Mouse (Mus musculus) embryonic facial prominence, embryonic 15.5 days (tissue): ENCODE measurements at regions not wholly inside any gene's neighbourhood (a gene's known extent, or its start where the extent isn't known, plus 50 kb on each side); places are given as distances from the start of the nearest gene placed in this dataset.

Experiments
- ATAC-seq: fragments of 200-750 bp; cut with Nextera tagmentation; 2 replicates; pipeline ENCODE4 v1.8.0; 2017; ENCODE audit warnings: low read depth, moderate TSS enrichment; ENCODE audit not compliant: insufficient number of reproducible peaks, low FRiP score, low TSS enrichment
- H3K27ac ChIP-seq: fragments of 300-500 bp; sonication (generic); replicated peaks from 2 replicates; pipeline ENCODE4 v1.5.1; 2015; ENCODE audit warnings: mild to moderate bottlenecking, inconsistent platforms
- H3K27me3 ChIP-seq: fragments of 300-500 bp; sonication (generic); 2 replicates; pipeline ENCODE4 v1.6.1; 2015; ENCODE audit warnings: inconsistent platforms
- H3K36me3 ChIP-seq: fragments of 300-500 bp; sonication (generic); 2 replicates; pipeline ENCODE4 v1.6.1; 2015; ENCODE audit warnings: mild to moderate bottlenecking, inconsistent platforms
- H3K4me1 ChIP-seq: fragments of 300-500 bp; sonication (generic); 2 replicates; pipeline ENCODE4 v1.6.1; 2015; ENCODE audit warnings: inconsistent platforms
- H3K4me2 ChIP-seq: fragments of 300-500 bp; sonication (generic); replicated peaks from 2 replicates; pipeline ENCODE4 v1.6.1; 2015; ENCODE audit warnings: mild to moderate bottlenecking, inconsistent platforms
- H3K4me3 ChIP-seq: fragments of 300-500 bp; sonication (generic); replicated peaks from 2 replicates; pipeline ENCODE4 v1.5.1; 2015; ENCODE audit warnings: mild to moderate bottlenecking, inconsistent platforms
- H3K9ac ChIP-seq: fragments of 300-500 bp; sonication (generic); 2 replicates; pipeline ENCODE4 v1.6.1; 2015; ENCODE audit warnings: inconsistent platforms
- H3K9me3 ChIP-seq: fragments of 300-500 bp; sonication (generic); replicated peaks from 2 replicates; pipeline ENCODE4 v1.6.1; 2016; ENCODE audit warnings: inconsistent platforms
- WGBS: fragments of 180-500 bp; shearing (Covaris S2); methylation state at CpG from one replicate; pipeline ENCODE4 v1.1.7; 2015; 5-methylcytosine and 5-hydroxymethylcytosine counted together

DNA sequence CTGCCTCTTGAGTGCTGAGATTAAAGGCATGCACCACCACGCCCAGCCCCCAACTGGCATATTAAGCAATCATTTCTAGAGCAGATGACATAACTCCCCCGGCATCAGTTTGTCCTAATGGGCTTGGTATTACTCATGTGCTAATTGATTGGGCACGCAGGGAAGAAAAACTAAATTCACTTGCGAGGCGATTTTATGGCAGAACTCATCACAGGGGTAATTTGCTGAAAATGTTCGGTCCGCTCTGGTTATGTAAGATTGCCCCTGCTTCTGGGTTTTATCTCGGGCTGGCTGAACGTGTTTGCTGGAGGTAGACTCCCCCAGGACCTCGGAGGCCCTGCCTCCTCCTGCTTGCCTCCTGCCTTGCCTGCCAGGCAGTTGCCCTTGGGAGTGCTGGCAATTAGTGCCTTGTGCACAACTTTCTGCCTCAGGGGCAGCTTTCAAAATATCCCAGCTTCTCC lies 251.2 kb upstream of the Tle3 start:
- no peak overlapping the region for H3K27ac ChIP-seq
- no peak overlapping the region for H3K4me2 ChIP-seq
- H3K27me3 ChIP-seq: peaks cover 33% of the 10 kb centered on the region
- ATAC-seq: no peak
- no peak overlapping the region for H3K4me3 ChIP-seq
- H3K9ac ChIP-seq: no peak overlapping the region
- H3K36me3 ChIP-seq: no peaks in the 10 kb centered on the region
- H3K4me1 ChIP-seq: peaks cover 10% of the 10 kb centered on the region
- no peaks in the 10 kb centered on the region for H3K9me3 ChIP-seq
- WGBS: 34% methylated on average over 10 of the region's 10 CpGs

DNA sequence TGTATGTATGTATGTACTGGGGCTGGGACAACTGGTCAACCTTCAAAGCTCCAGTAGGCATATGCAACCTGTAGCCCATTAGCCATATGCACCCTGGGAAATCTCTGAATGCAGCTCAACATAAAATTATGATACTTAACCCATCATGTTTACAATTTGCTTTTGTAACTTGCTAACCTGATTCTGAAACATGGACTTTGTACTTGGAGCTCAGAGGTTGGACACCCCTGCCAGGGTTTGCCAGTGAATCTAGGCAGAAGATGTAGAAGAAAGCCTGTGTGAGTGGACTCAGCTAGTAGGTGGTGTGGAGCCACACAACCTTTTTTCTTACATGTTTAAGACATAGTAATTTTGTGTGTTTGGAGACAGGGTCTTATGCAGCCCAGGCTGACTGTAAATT lies 248.7 kb upstream of the Tle3 start:
- no peaks in the 10 kb centered on the region for H3K36me3 ChIP-seq
- H3K9me3 ChIP-seq: no peaks in the 10 kb centered on the region
- peaks cover 20% of the 10 kb centered on the region for H3K27me3 ChIP-seq
- H3K4me1 ChIP-seq: peaks cover 10% of the 10 kb centered on the region
- H3K9ac ChIP-seq: no peak overlapping the region
- H3K4me2 ChIP-seq: no peak overlapping the region
- H3K27ac ChIP-seq: no peak overlapping the region
- ATAC-seq: no peak
- no peak overlapping the region for H3K4me3 ChIP-seq

DNA sequence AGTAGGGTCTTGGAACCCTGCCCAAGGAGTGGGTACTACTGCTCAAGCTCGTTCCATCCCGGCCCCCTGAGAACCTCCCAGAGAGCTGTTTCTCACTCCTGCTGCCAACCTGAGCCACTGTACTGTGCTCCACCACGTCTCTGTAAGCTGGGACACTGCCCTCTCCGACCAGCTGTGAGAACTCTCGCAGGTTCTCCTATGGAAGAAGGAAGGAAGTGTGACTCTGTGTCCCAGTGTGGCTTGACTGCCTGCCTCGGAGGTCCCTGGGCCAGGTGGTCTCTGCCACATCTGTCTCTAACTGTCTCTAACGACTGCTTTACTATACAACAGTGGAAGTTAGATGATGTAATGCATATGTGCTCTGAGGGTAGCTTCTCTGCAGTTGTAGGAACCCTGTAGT lies 246.4 kb upstream of the Tle3 start:
- Histone ChIP-seq H3K4me3 (no peak overlapping the region), H3K4me2 (no peak overlapping the region), H3K27ac (no peak overlapping the region), H3K4me1 (peaks cover 8% of the 10 kb centered on the region), H3K9ac (no peak overlapping the region), H3K27me3 (peaks cover 21% of the 10 kb centered on the region), H3K9me3 (no peaks in the 10 kb centered on the region), H3K36me3 (no peaks in the 10 kb centered on the region)
- no peak for ATAC-seq
- WGBS: 44% methylated on average over 7 of the region's 7 CpGs

DNA sequence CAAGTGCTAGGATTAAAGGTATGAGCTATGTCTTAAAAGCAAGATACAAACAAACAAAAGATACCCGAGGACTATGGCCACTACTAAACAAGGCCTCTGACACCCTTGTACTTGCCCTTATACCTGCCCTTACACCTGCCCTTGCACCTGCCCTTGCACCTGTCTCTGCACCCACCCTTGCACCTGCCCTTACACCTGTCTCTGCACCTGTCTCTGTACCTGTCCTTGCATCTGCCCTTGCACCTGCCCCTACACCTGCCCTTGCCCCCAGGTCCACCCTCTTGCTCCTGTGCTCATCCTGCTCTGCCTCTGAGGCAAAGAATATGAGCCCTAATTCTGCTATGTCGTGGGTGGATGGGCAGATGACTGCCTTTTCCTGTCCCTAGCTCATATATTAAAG lies 244.1 kb upstream of the Tle3 start:
- H3K27me3 ChIP-seq: peaks cover 21% of the 10 kb centered on the region
- H3K9me3 ChIP-seq: no peaks in the 10 kb centered on the region
- no peaks in the 10 kb centered on the region for H3K36me3 ChIP-seq
- WGBS: 77% methylated on average over 2 of the region's 2 CpGs
- H3K9ac ChIP-seq: no peak overlapping the region
- H3K4me3 ChIP-seq: no peak overlapping the region
- H3K4me2 ChIP-seq: no peak overlapping the region
- no peak overlapping the region for H3K27ac ChIP-seq
- no peak for ATAC-seq
- H3K4me1 ChIP-seq: no peaks in the 10 kb centered on the region; the same call in 1 of the 2 replicates

DNA sequence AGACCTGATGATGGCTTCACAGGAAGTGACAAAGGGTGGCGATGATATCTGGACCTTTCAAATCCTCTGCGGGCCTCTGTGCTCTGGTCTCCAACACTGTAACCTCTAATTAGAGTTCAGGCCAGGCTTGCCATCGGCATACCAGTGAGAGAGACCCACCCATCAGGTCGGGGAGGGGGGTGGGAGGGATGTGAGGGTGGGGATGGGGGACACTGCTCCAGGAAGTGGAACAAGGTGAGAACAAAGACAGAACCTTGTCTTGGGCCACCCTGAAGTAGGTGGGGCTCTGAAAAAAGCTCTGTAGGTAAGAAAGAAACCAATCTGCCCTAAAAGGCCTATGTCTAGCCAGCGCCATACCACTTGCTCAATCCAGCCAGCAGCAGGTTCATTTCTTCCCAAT lies 243.0 kb upstream of the Tle3 start:
- Histone ChIP-seq H3K9ac (no peak overlapping the region), H3K9me3 (no peaks in the 10 kb centered on the region), H3K4me2 (no peak overlapping the region), H3K4me3 (no peak overlapping the region), H3K27me3 (peaks cover 19% of the 10 kb centered on the region), H3K27ac (no peak overlapping the region), H3K4me1 (no peaks in the 10 kb centered on the region; the same call in 1 of the 2 replicates), H3K36me3 (no peaks in the 10 kb centered on the region)
- ATAC-seq: no peak
- 67% methylated on average over 5 of the region's 5 CpGs for WGBS

DNA sequence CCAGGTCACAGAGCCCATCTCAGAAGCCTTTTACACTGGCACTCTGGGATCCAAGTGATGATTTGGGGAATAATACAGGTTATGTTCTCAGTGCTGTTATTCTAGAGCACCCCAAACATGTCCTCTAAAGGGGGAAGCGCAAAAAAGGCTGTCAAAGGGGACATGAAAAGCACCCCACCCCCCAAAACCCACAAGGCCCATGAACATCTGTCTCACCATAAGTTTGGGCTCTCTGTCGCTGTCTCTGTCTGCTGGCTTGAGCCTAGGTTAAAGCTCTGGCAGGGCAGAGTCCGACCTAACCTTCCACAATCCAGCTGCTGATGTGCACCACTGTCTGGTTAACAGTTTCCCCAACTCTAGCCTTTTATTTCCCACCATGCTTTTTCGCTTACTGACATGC lies 241.3 kb upstream of the Tle3 start:
- Histone ChIP-seq H3K4me3 (no peak overlapping the region), H3K27me3 (peaks cover 21% of the 10 kb centered on the region), H3K4me1 (peaks cover 7% of the 10 kb centered on the region), H3K9me3 (no peaks in the 10 kb centered on the region), H3K36me3 (no peaks in the 10 kb centered on the region), H3K9ac (no peak overlapping the region), H3K4me2 (no peak overlapping the region), H3K27ac (no peak overlapping the region)
- no peak for ATAC-seq
- WGBS: 81% methylated on average over 4 of the region's 4 CpGs

DNA sequence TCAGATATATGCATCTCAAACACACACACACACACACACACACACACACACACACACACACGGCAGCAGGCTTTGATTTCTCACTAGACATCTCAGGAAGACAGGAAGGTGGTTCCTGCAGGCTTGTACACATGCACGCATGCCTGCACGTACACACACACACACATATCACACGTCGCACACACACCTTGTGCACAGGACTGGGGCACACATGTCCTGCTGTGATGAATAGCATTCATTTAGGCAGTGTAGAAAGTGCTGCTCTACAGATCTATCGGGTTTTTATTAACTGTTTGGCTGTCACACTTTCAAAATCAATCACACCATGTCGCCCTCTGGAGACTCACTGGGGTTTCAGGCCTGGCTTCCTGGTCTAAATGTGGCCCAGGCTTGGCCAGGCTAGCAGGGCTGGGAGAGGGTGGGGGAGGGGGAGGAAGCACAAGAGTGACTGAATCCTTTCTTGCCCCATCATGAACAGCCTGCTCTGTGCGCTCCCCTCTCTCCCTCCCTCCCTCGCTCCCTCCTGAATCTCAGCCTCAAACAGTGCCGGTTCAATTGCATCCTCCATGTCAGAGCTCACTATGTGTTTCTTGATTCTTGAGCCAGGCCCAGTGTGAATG lies 236.8 kb upstream of the Tle3 start:
- peaks cover 10% of the 10 kb centered on the region for H3K4me1 ChIP-seq
- H3K36me3 ChIP-seq: no peaks in the 10 kb centered on the region
- H3K4me3 ChIP-seq: no peak overlapping the region
- H3K27me3 ChIP-seq: peaks cover 15% of the 10 kb centered on the region
- H3K9ac ChIP-seq: no peak overlapping the region
- no peak overlapping the region for H3K4me2 ChIP-seq
- 51% methylated on average over 10 of the region's 10 CpGs for WGBS
- no peak overlapping the region for H3K27ac ChIP-seq
- no peak for ATAC-seq
- no peaks in the 10 kb centered on the region for H3K9me3 ChIP-seq

DNA sequence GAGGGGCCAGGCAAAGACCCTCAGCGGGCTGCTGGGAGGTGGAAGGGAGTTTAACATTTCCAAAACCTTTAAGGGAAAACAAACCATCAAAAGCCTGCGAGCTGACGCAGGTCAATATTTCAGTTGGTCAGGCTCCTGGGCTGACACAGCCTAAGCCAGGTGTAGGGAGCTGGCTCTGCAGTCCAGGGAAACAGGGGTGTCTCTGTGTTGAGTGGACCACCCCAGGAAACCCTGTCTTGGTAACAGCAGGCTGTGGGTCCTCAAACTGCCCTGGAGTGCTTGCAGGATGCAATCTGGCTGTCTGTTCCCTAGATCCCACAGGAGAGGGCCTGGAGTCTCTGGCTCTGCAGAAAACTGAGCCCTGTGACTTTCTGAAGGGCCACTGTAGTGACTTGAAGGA lies 236.2 kb upstream of the Tle3 start:
- Histone ChIP-seq H3K9me3 (no peaks in the 10 kb centered on the region), H3K9ac (no peak overlapping the region), H3K4me3 (no peak overlapping the region), H3K27ac (no peak overlapping the region), H3K27me3 (peaks cover 10% of the 10 kb centered on the region), H3K4me2 (no peak overlapping the region), H3K4me1 (peaks cover 10% of the 10 kb centered on the region), H3K36me3 (no peaks in the 10 kb centered on the region)
- ATAC-seq: no peak
- WGBS: 50% methylated on average over 3 of the region's 3 CpGs

DNA sequence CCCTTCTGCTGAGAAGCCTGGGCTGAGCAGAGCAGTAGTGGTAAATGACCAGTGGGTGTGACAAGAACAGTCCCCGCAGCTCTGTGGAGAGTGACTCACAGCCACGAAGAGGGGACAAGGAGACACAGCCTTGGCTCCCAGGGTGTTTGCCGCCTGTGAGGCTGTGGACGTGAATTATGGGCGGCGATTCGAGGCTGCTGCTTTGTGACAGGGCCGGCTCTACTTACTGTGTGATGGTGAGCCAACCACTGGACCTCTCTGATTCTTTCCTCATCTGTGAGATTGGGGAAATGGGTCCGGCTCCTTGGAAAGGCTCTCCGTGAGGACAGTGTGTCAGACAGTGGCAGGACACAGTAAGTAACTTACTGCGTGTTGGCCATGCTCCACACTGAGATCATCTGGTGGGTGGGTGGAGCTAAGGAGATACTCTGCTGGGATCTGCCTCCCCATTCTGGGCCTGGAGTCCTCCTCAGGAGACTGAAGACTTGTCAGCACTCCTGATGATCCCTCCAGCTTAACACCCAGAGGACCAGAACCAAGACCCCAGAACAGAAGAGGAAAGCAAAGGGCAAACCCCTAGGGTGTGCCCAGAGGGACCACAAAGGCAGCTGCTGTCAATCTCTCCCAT lies 233.3 kb upstream of the Tle3 start:
- H3K9me3 ChIP-seq: no peaks in the 10 kb centered on the region
- H3K9ac ChIP-seq: no peak overlapping the region
- ATAC-seq: no peak
- no peaks in the 10 kb centered on the region for H3K36me3 ChIP-seq
- H3K27me3 ChIP-seq: peaks cover 4% of the 10 kb centered on the region
- 67% methylated on average over 11 of the region's 11 CpGs for WGBS
- H3K4me2 ChIP-seq: no peak overlapping the region
- H3K27ac ChIP-seq: no peak overlapping the region
- no peak overlapping the region for H3K4me3 ChIP-seq
- peaks cover 10% of the 10 kb centered on the region for H3K4me1 ChIP-seq

DNA sequence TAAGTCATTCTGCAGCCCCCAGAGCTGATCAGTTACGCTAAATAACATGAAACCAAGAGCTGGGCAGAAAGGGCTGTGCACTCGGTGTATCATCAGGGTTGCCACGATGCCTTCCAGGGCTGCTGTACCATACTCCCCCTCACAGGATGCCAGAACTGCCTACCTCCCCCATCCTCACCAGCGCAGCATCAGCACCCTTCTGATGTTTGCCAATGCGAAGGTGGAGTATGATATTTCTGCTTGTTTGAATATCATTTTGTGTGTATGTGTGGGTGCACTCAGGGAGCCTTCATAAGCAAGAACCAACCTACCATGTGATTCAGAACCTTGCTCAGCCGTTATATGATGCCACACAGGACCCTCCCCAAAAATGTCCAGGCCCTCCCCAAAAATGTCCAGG lies 229.1 kb upstream of the Tle3 start:
- Histone ChIP-seq H3K4me1 (no peaks in the 10 kb centered on the region), H3K27ac (no peak overlapping the region), H3K9ac (no peak overlapping the region), H3K27me3 (peaks cover 19% of the 10 kb centered on the region), H3K9me3 (no peaks in the 10 kb centered on the region), H3K4me3 (no peak overlapping the region), H3K4me2 (no peak overlapping the region), H3K36me3 (no peaks in the 10 kb centered on the region)
- ATAC-seq: no peak
- 83% methylated on average over 6 of the region's 6 CpGs for WGBS

DNA sequence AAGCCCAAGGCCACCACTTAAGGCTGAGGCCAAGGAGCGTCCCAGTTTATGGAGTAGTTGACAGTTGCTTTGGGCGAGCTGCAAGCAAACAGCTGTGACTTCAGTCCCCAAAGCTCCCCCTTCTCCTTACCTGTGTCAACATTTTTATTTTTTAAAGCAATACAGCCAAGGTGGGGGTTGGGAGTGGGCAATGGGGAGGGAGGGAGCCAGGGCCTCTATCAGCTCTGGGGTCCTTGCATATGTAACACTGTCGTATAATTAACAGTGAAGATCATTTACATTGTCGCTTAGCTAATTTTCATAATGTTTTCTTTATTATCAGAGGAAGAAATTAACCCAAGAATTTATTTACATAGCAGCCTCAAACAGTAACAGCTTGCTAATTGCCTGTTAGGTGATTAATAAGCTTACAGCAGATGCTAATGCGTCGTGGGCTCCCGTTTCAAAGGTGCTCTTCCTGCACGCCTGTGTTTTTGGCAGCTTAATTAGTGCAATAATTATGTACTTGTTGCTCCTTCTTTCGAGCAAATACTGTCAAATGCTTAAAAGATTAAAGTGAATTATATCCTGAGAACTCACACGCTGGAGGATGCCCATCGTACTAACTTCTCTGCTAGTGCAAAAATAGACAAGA lies 227.4 kb upstream of the Tle3 start:
- H3K4me2 ChIP-seq: no peak overlapping the region
- H3K4me3 ChIP-seq: no peak overlapping the region
- 75% methylated on average over 11 of the region's 11 CpGs for WGBS
- H3K36me3 ChIP-seq: no peaks in the 10 kb centered on the region
- no peak overlapping the region for H3K27ac ChIP-seq
- no peak overlapping the region for H3K9ac ChIP-seq
- no peaks in the 10 kb centered on the region for H3K9me3 ChIP-seq
- no peaks in the 10 kb centered on the region for H3K4me1 ChIP-seq
- H3K27me3 ChIP-seq: peaks cover 19% of the 10 kb centered on the region
- ATAC-seq: no peak

DNA sequence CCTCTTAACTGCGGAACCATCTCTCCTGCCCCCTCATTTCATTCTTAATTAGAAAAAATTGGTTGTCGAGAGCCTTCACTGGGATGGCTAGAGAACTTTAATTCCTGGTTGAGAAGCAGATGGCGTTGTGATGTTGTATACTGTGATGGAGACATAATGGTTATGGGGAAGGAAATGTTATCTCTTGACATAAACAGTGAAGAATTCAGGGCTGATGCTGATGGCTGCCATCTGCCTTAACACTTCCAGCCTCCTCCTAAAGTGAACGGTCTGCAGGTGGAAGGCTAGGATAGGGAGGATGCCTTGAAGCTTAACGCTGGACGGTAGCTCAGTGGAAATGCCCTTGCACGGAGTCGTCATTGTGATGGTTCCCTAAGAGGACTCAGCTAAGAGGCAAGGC lies 226.4 kb upstream of the Tle3 start:
- H3K27ac ChIP-seq: no peak overlapping the region
- no peak for ATAC-seq
- H3K4me1 ChIP-seq: no peaks in the 10 kb centered on the region

More for the DNA sequence above, 226.4 kb upstream of the Tle3 start:
- peaks cover 28% of the 10 kb centered on the region for H3K27me3 ChIP-seq
- H3K36me3 ChIP-seq: no peaks in the 10 kb centered on the region
- H3K4me3 ChIP-seq: no peak overlapping the region
- H3K9ac ChIP-seq: no peak overlapping the region
- no peak overlapping the region for H3K4me2 ChIP-seq
- WGBS: 89% methylated on average over 8 of the region's 8 CpGs
- H3K9me3 ChIP-seq: no peaks in the 10 kb centered on the region
